Mouse (Mus musculus) ES-E14 (cell line): ENCODE measurements at regions not wholly inside any gene's neighbourhood (a gene's known extent, or its start where the extent isn't known, plus 50 kb on each side); places are given as distances from the start of the nearest gene placed in this dataset.

Experiments
- DNase-seq: peaks from one replicate; pipeline ENCODE4 v3.0.0-alpha.2; 2013; ENCODE audit warnings: low read depth, low spot score
- H3K27ac ChIP-seq: 2 replicates; pipeline ENCODE4 v1.5.1; 2012; ENCODE audit warnings: low read depth, mild to moderate bottlenecking, low read length, moderate library complexity, mixed read lengths; ENCODE audit not compliant: poor library complexity, insufficient read depth, severe bottlenecking
- H3K36me3 ChIP-seq: 2 replicates; pipeline ENCODE4 v1.6.1; 2012; ENCODE audit warnings: mild to moderate bottlenecking, low read length, moderate library complexity, mixed read lengths; ENCODE audit not compliant: control insufficient read depth, poor library complexity, insufficient read depth, severe bottlenecking
- H3K4me1 ChIP-seq, 2 experiments: fragments of 150-350 bp in 1 of 2; sonication (generic) in 1 of 2; 2 replicates each; pipeline ENCODE4 v1.6.1; 2012; ENCODE audit warnings: low read length in 2 of 2, mild to moderate bottlenecking in 1 of 2, mixed read lengths in 1 of 2; ENCODE audit not compliant: control insufficient read depth in 2 of 2, insufficient read depth in 2 of 2, poor library complexity in 1 of 2
- H3K4me3 ChIP-seq, 2 experiments: fragments of 150-350 bp in 1 of 2; sonication (generic) in 1 of 2; 2 replicates each; pipeline ENCODE4 v1.5.1; 2012; ENCODE audit warnings: low read length in 2 of 2, low read depth in 1 of 2, mild to moderate bottlenecking in 1 of 2, mixed read lengths in 1 of 2; ENCODE audit not compliant: insufficient read depth in 1 of 2, poor library complexity in 1 of 2, severe bottlenecking in 1 of 2
- H3K9ac ChIP-seq: 2 replicates; pipeline ENCODE4 v1.6.1; 2012; ENCODE audit warnings: low read depth, mild to moderate bottlenecking, low read length, mixed read lengths; ENCODE audit not compliant: poor library complexity, insufficient read depth, severe bottlenecking
- H3K9me3 ChIP-seq: fragments of 150-350 bp; sonication (generic); 2 replicates; pipeline ENCODE4 v1.6.1; 2012; ENCODE audit warnings: low read depth, mild to moderate bottlenecking, low read length; ENCODE audit not compliant: control insufficient read depth, insufficient read depth
- CHD2 ChIP-seq: IDR thresholded peaks from 2 replicates; pipeline ENCODE4 v1.6.1; 2014; ENCODE audit warnings: mild to moderate bottlenecking, low read depth, low read length, inconsistent platforms
- HCFC1 ChIP-seq: IDR thresholded peaks from 2 replicates; pipeline ENCODE4 v1.6.1; 2012; ENCODE audit warnings: low read length, inconsistent platforms, borderline replicate concordance; ENCODE audit not compliant: insufficient read depth
- MAFK ChIP-seq: IDR thresholded peaks from 2 replicates; pipeline ENCODE4 v1.6.1; 2014; ENCODE audit warnings: mild to moderate bottlenecking, low read depth, low read length, inconsistent platforms; ENCODE audit not compliant: insufficient read depth
- ZC3H11A ChIP-seq: IDR thresholded peaks from 2 replicates; pipeline ENCODE4 v1.6.1; 2012; ENCODE audit warnings: low read depth, mild to moderate bottlenecking, inconsistent platforms, low read length, borderline replicate concordance
- ZNF384 ChIP-seq: IDR thresholded peaks from 2 replicates; pipeline ENCODE4 v1.6.1; 2012; ENCODE audit warnings: low read depth, low read length, inconsistent platforms
- in situ Hi-C, 2 experiments: fragments of 600-800 bp; cut with MboI; formaldehyde crosslinking; loops; one replicate each; pipeline ENCODE4 v1.15.1; 2025; ENCODE audit warnings: low sequenced_read_pairs in 2 of 2, inconsistent platforms in 1 of 2; ENCODE audit not compliant: unreplicated experiment in 2 of 2

GRCm38 (mm10) chr3:115807032-115807431, 80.6 kb upstream of the Dph5 start:
- no peak for DNase-seq
- Histone ChIP-seq H3K9ac (no peak overlapping the region), H3K4me1 (no peaks in the 10 kb centered on the region), H3K36me3 (no peaks in the 10 kb centered on the region), H3K27ac (no peak overlapping the region), H3K4me3 (no peak overlapping the region), H3K9me3 (no peaks in the 10 kb centered on the region)
- in situ Hi-C loops = no loop called here
- TF ChIP-seq HCFC1 (no peak), ZNF384 (no peak), MAFK (no peak), ZC3H11A (no peak), CHD2 (no peak)

- Histone ChIP-seq H3K4me3 (no peak overlapping the region), H3K4me1 (no peaks in the 10 kb centered on the region), H3K9ac (no peak overlapping the region), H3K9me3 (no peaks in the 10 kb centered on the region), H3K27ac (no peak overlapping the region), H3K36me3 (no peaks in the 10 kb centered on the region)
- no peak for TF ChIP-seq CHD2
- TF ChIP-seq ZNF384 = no peak
- TF ChIP-seq ZC3H11A = no peak
- no peak for TF ChIP-seq MAFK
- no peak for TF ChIP-seq HCFC1
- DNase-seq = no peak
- in situ Hi-C loops = no loop called here
These were observed 72.5 kb upstream of the Dph5 start for GRCm38 (mm10) chr3:115815168-115815567.

GRCm38 (mm10) chr3:115815571-115816156, 72.0 kb upstream of the Dph5 start:
- Histone ChIP-seq H3K4me3 (no peak overlapping the region), H3K9ac (no peak overlapping the region), H3K4me1 (no peaks in the 10 kb centered on the region), H3K9me3 (no peaks in the 10 kb centered on the region), H3K27ac (no peak overlapping the region), H3K36me3 (no peaks in the 10 kb centered on the region)
- DNase-seq = no peak
- TF ChIP-seq ZC3H11A (no peak), ZNF384 (no peak), HCFC1 (no peak), CHD2 (no peak)
- in situ Hi-C loops = no loop called here

GRCm38 (mm10) chr3:115816328-115817160, 71.1 kb upstream of the Dph5 start:
- in situ Hi-C loops = no loop called here
- DNase-seq = no peak
- no peak overlapping the region for H3K27ac ChIP-seq

More at GRCm38 (mm10) chr3:115816328-115817160, 71.1 kb upstream of the Dph5 start:
- no peak overlapping the region for H3K4me3 ChIP-seq
- no peaks in the 10 kb centered on the region for H3K36me3 ChIP-seq
- no peak for TF ChIP-seq MAFK
- TF ChIP-seq ZNF384 = no peak
- TF ChIP-seq CHD2 = no peak
- H3K9me3 ChIP-seq = no peaks in the 10 kb centered on the region
- H3K4me1 ChIP-seq = no peaks in the 10 kb centered on the region
- H3K9ac ChIP-seq = no peak overlapping the region
